Mouse (Mus musculus) MEL (cell line): ENCODE measurements around the gene Zfp524.

ENCODE experiments used
- CHD2 ChIP-seq: IDR thresholded peaks from 2 replicates; pipeline ENCODE4 v1.6.1; 2011; ENCODE audit warnings: low read length, improper control_type of control experiment
- CTCF ChIP-seq, 3 experiments: IDR thresholded peaks in 2 of 3; conservative IDR thresholded peaks in 1 of 3; 2 replicates each; pipeline ENCODE4 v1.5.1; 2011 to 2012; ENCODE audit warnings: low read length in 3 of 3, low read depth in 2 of 3, mild to moderate bottlenecking in 2 of 3, improper control_type of control experiment in 1 of 3, inconsistent platforms in 1 of 3, mixed read lengths in 1 of 3, moderate library complexity in 1 of 3; ENCODE audit not compliant: control insufficient read depth in 1 of 3, insufficient read depth in 1 of 3, poor library complexity in 1 of 3, severe bottlenecking in 1 of 3
- EP300 ChIP-seq, 2 experiments: IDR thresholded peaks; 2 replicates each; pipeline ENCODE4 v1.6.1; 2011; ENCODE audit warnings: improper control_type of control experiment in 2 of 2, low read length in 2 of 2, low read depth in 1 of 2, mild to moderate bottlenecking in 1 of 2
- GATA1 ChIP-seq: IDR thresholded peaks from 2 replicates; pipeline ENCODE4 v1.6.1; 2011; ENCODE audit warnings: low read depth, low read length, improper control_type of control experiment
- MYB ChIP-seq: IDR thresholded peaks from 2 replicates; pipeline ENCODE4 v1.6.1; 2011; ENCODE audit warnings: mild to moderate bottlenecking, low read depth, low read length, improper control_type of control experiment
- POLR2A ChIP-seq, 2 experiments: IDR thresholded peaks; 2 replicates each; pipeline ENCODE4 v1.6.1; 2011 to 2012; ENCODE audit warnings: low read length in 2 of 2, mild to moderate bottlenecking in 2 of 2, control low read depth in 1 of 2, improper control_type of control experiment in 1 of 2, low read depth in 1 of 2, moderate library complexity in 1 of 2; ENCODE audit not compliant: control insufficient read depth in 1 of 2, insufficient read depth in 1 of 2, poor library complexity in 1 of 2
- TAL1 ChIP-seq: IDR thresholded peaks from 2 replicates; pipeline ENCODE4 v1.6.1; 2012; ENCODE audit warnings: mild to moderate bottlenecking, inconsistent platforms, low read length, moderate library complexity, mixed read lengths
- USF1 ChIP-seq: IDR thresholded peaks from 2 replicates; pipeline ENCODE4 v1.6.1; 2014; ENCODE audit warnings: low read depth, mild to moderate bottlenecking, inconsistent platforms, low read length, improper control_type of control experiment, moderate library complexity

DNA sequence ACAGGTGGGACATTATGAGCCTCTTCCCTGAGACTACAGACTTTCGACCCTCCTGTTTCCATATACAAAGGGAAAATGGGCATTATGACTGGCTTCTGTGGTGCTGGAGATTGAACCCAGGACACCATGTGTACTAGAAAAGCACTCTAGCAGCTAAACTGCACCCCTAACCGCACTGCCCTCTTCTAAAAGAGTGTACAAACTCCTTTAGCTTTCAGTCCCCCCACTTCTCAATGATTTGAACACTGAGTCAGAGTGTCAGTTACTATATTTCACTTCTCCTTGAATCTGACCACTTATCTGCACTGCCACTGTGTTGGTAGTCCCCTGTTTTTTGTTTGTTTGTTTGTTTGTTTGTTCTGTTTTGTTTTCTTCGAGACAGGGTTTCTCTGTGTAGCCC, 19.6 kb downstream of the Zfp524 start, which contains the start of gene 4632433K11Rik:
- TF ChIP-seq CTCF (IDR thresholded peaks at IDR 0.05 in 2 of 3, conservative IDR thresholded peaks at IDR 0.05 in 1 of 3; ENCODE audit: control insufficient read depth in 1 of 3, insufficient read depth in 1 of 3, low read depth in 2 of 3, low read length in 3 of 3, poor library complexity in 1 of 3, severe bottlenecking in 1 of 3) (no peak), CHD2 (no peak), USF1 (no peak), GATA1 (no peak), POLR2A (IDR thresholded peaks at IDR 0.05; ENCODE audit: control insufficient read depth in 1 of 2, insufficient read depth in 1 of 2, low read depth in 1 of 2, low read length in 2 of 2, poor library complexity in 1 of 2) (no peak), MYB (no peak), EP300 (IDR thresholded peaks at IDR 0.05; ENCODE audit: low read depth in 1 of 2, low read length in 2 of 2) (no peak), TAL1 (no peak)
